Mouse (Mus musculus) erythroblast, embryonic 14.5 days (primary cell): Measurements from ENCODE around the gene Smc3.

Source experiments
- GATA1 ChIP-seq: IDR thresholded peaks from 2 replicates; pipeline ENCODE4 v1.6.1; 2012; ENCODE audit warnings: low read length, inconsistent platforms, mixed read lengths
- TAL1 ChIP-seq: IDR thresholded peaks from 3 replicates; pipeline ENCODE4 v1.6.1; 2012; ENCODE audit warnings: low read length, inconsistent platforms, mixed read lengths

DNA sequence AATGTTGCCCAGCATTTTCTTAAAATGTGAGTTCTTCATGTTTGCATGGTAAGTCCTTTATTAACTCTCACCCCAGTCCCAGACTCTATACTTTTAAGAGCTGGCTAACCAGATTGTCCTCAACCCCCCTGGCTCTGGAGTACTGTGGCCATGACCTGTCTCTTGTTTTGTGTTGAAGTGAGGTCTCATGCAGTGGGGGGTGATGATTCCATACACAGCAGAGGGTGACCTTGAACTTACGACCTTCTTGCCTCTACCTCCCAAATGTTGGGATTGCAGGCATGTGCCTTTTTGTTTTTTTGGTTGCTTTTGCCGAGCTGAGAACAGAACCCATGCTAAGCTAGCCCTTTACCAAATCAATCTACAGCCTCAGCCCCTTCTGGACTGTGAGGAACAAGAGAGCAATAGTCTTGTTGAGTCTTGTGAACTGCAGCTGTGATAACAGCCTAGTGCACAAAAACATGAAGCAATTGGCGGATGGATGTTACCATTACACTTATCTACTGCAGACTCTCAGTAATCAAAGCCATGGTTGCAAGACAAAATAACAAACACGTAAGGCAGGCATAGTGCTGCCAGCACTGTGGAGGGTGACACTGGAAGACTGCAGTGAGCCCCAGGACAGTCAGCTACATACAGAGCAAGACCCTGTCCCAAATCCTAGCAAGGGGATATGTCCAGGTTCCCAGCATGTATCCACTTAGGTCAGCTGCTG, 24.7 kb upstream of the Smc3 start:
- TF ChIP-seq GATA1 = no peak
- TF ChIP-seq TAL1 = no peak
